Mouse (Mus musculus) kidney, embryonic 15.5 days (tissue): ENCODE data around the gene Polr2h. TPM values are rescaled to one million over a fixed set of nuclear protein-coding genes. Genes with fewer than 3 reads are reported as not detected.
A peak's percentile ranks its signal among the peaks of the same experiment; 100 is the strongest.

Experiments used
- ATAC-seq: fragments of 200-750 bp; cut with Nextera tagmentation; replicated peaks from 2 replicates; pipeline ENCODE4 v1.8.0; 2017; ENCODE audit warnings: moderate TSS enrichment; ENCODE audit not compliant: low FRiP score
- H3K27ac ChIP-seq: fragments of 300-500 bp; sonication (generic); 2 replicates; pipeline ENCODE4 v1.5.1; 2015; ENCODE audit warnings: mild to moderate bottlenecking, inconsistent platforms
- H3K27me3 ChIP-seq: fragments of 300-500 bp; sonication (generic); 2 replicates; pipeline ENCODE4 v1.6.1; 2015; ENCODE audit warnings: inconsistent platforms
- H3K36me3 ChIP-seq: fragments of 300-500 bp; sonication (generic); 2 replicates; pipeline ENCODE4 v1.6.1; 2015; ENCODE audit warnings: inconsistent platforms
- H3K4me1 ChIP-seq: fragments of 300-500 bp; sonication (generic); 2 replicates; pipeline ENCODE4 v1.6.1; 2015; ENCODE audit warnings: inconsistent platforms
- H3K4me2 ChIP-seq: fragments of 300-500 bp; sonication (generic); 2 replicates; pipeline ENCODE4 v1.6.1; 2015; ENCODE audit warnings: moderate library complexity, mild to moderate bottlenecking, inconsistent platforms
- H3K4me3 ChIP-seq: fragments of 300-500 bp; sonication (generic); replicated peaks from 2 replicates; pipeline ENCODE4 v1.5.1; 2015; ENCODE audit warnings: mild to moderate bottlenecking, inconsistent platforms
- H3K9ac ChIP-seq: fragments of 300-500 bp; sonication (generic); 2 replicates; pipeline ENCODE4 v1.6.1; 2015; ENCODE audit warnings: mild to moderate bottlenecking, inconsistent platforms
- H3K9me3 ChIP-seq: fragments of 300-500 bp; sonication (generic); replicated peaks from 2 replicates; pipeline ENCODE4 v1.6.1; 2016; ENCODE audit warnings: inconsistent platforms
- WGBS: fragments of 180-500 bp; shearing (Covaris S2); methylation state at CpG from one replicate; pipeline ENCODE4 v1.1.7; 2015; ENCODE audit warnings: mixed read lengths; 5-methylcytosine and 5-hydroxymethylcytosine counted together
- polyA plus RNA-seq: library from polyadenylated mRNA; unstranded; fragments of >200 nt; fragmentation: Nextera tagmentation; extraction: Ambion mirVana; gene quantifications from 2 replicates; pipeline ENCODE4 v1.2.1, GENCODE M21; 2015

Polr2h gene
- polyA plus RNA-seq, 1 experiment from 2014 or later = 116 TPM

DNA sequence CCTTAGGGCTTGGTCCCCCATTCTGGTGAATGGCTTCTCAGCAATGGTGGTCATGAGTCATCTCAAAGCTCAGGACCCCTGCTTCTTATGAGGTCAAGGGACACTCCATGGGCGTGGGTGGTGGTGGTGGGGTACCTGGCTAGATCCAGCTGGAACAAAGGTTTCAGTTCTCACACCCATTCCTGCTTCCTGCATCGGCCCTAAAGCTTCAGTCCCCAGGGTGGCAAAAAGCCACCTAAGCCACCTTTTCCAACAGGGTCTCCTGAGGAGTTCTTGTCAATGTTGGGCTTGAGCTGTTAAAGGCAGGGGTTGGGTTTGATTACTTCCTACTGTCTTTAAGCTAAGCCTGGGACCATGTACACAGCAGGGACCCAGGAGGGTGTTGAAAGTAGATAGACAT lies 2.3 kb upstream of the Polr2h start:
- Histone ChIP-seq H3K27ac (no peak overlapping the region), H3K9me3 (no peaks in the 10 kb centered on the region), H3K4me3 (peak overlapping the region; percentile 76), H3K4me1 (peaks cover 42% of the 10 kb centered on the region), H3K4me2 (peak overlapping the region; percentile 85), H3K36me3 (peaks cover 41% of the 10 kb centered on the region), H3K27me3 (no peaks in the 10 kb centered on the region), H3K9ac (peak overlapping the region; percentile 77)
- ATAC-seq = no peak
- WGBS = 61% methylated on average over 2 of the region's 2 CpGs

DNA sequence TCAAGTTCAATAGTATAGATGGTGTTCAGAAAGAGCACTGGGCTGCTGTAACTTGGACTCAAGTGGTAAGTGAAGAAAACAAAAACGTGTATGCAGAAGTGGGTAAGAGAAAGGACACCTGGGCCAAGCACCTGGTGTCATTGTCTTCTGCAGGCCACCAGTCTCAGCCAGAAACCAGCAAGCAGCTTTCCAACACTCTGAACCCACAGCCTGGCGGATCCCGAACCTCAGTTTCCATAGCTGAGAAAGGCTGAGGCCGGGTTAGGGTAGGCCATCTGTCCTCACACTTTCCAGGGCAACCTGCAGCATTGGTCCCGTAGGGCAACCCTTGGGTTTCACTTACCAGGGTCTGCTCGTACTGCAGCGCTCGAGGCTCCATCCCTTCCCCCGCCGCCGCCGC lies 1.9 kb upstream of the Polr2h start:
- Histone ChIP-seq H3K9me3 (no peaks in the 10 kb centered on the region), H3K4me1 (peaks cover 42% of the 10 kb centered on the region), H3K27ac (peak overlapping the region; percentile 99), H3K36me3 (peaks cover 41% of the 10 kb centered on the region), H3K4me3 (peak overlapping the region; percentile 76), H3K4me2 (peak overlapping the region; percentile 85), H3K27me3 (no peaks in the 10 kb centered on the region), H3K9ac (peak overlapping the region; percentile 77)
- ATAC-seq = no peak
- 1% methylated on average over 12 of the region's 12 CpGs for WGBS

DNA sequence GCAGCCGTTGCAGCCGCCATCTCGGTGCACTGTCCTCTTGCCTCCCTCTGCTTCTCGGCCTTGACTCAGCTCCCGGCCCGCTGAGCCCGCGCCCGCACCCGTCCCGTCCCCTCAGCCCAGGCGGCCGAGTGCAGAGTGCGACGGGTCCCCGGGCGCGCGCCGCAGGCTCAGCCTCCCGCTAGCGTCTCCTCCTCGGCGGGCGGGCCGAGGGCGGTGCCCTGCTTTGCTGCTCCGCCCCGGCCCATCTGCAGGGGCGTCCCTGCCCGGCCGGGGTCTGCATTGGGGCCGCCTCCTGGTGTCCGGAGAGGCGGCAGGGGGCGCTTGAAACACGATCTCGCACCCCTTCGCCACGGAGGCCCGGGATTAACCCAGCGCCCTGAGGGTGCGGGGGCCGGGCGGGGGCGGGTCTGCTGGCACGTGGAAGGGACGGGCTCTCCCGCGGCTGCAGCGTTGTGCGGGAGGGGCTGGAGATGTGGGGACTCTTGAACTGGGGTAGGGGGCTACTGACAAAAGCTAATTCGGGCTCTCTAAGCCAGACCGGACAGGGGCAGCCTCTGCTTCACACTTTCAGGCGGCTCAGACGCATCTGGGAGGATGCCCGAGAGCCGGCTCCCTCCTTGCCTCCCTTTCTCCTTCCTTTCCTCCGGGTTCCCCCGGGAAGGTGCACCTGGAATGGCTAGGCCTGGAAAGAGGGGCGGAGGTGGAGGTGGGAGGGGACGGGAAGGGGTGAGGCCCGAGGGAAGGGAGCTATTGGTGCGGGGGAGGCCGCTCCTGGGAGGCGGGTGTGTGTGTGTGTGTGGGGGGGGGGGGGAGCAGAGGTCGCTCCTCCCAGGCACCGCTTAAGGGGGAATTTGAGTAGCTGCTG lies 1.3 kb upstream of the Polr2h start:
- H3K9ac ChIP-seq = peak overlapping the region; percentile 77
- no peaks in the 10 kb centered on the region for H3K27me3 ChIP-seq
- H3K4me3 ChIP-seq = peak overlapping the region; percentile 76
- WGBS = under 1% methylated on average over 68 of the region's 68 CpGs
- H3K4me1 ChIP-seq = peaks cover 42% of the 10 kb centered on the region
- peak; percentile 90 for ATAC-seq
- peaks cover 42% of the 10 kb centered on the region for H3K36me3 ChIP-seq
- H3K27ac ChIP-seq = peak overlapping the region; percentile 99
- H3K9me3 ChIP-seq = no peaks in the 10 kb centered on the region
- H3K4me2 ChIP-seq = peak overlapping the region; percentile 85

DNA sequence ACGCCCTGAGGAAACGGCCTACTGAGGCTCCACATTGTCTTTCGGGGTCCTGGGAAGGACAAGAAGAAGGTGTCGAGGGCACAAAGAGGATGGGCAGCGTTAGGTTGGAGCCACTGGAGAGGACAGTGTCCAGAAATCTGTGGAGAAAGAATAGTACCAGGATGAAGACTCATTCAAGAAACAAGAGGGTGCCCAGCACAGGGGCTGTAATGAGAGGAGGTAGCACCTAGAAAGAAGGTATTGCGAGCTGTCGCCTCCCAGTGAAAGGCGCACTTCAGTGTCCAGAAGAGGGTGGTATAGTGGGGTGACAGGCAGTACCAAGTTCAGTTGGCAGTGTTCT lies 654 bp upstream of the Polr2h start:
- Histone ChIP-seq H3K9ac (peak overlapping the region; percentile 77), H3K27me3 (no peaks in the 10 kb centered on the region), H3K9me3 (no peaks in the 10 kb centered on the region), H3K4me3 (peak overlapping the region; percentile 76), H3K4me2 (peak overlapping the region; percentile 85), H3K27ac (peak overlapping the region; percentile 99), H3K4me1 (peaks cover 42% of the 10 kb centered on the region), H3K36me3 (peaks cover 42% of the 10 kb centered on the region)
- ATAC-seq = no peak
- under 1% methylated on average over 8 of the region's 8 CpGs for WGBS

DNA sequence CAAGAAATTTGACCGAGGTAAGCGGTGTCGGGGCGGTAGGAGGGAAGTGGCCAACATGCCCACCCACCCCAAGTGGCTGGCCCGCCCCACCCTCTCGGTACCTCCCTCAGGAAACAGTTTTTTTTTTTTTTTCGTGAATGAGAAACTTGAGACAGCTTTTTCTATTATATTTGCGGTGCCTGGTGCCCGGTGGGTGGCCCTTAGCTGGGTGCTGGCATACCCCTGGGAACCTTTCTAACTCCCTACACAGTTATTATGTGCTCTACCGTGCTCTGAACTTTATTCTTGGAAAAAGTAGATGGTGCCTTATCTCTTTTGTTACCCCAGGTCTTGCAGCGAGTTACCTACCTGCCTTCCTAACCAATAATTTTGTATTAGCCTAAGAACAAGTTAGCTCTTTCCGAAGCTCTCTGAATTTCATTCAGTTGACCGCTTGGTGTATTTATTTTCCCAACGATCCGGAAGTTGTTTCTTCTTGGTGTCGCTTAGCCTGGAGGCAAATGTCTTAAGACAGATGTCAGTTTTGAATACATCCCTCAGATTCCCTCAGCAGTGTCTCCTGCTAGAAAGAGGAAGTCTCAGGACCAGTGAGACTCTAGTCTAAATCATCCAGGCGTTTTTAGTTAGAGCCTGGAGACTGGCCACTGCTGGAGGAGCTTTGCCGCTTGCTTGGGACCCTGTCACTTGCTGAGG lies 659 bp downstream of the Polr2h start:
- H3K27ac ChIP-seq = peak overlapping the region; percentile 99
- peaks cover 44% of the 10 kb centered on the region for H3K4me1 ChIP-seq
- H3K27me3 ChIP-seq = no peaks in the 10 kb centered on the region
- peak overlapping the region; percentile 77 for H3K9ac ChIP-seq
- peak; percentile 15 for ATAC-seq
- WGBS = under 1% methylated on average over 18 of the region's 18 CpGs
- H3K4me3 ChIP-seq = peak overlapping the region; percentile 76
- peak overlapping the region; percentile 85 for H3K4me2 ChIP-seq
- H3K36me3 ChIP-seq = peaks cover 39% of the 10 kb centered on the region
- no peaks in the 10 kb centered on the region for H3K9me3 ChIP-seq

DNA sequence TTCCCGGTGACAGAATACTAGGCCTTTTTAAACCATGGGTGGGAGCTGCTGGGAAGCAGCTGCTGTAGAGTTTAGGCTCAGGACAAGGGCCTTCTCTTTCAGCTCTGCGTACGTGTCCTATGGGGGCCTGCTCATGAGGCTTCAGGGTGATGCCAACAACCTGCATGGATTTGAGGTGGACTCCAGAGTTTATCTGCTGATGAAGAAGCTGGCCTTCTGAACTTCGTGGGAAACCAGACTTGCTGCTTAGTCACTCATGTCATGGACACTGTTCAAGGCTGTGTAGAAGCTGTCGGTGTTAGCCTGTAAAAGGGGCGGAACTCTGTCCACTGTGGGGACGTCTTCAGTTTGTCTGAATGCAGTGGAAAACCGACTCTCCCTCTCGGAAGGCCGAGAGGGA lies 4.3 kb downstream of the Polr2h start:
- peaks cover 13% of the 10 kb centered on the region for H3K4me1 ChIP-seq
- peaks cover 35% of the 10 kb centered on the region for H3K36me3 ChIP-seq
- no peaks in the 10 kb centered on the region for H3K9me3 ChIP-seq
- H3K4me3 ChIP-seq = no peak overlapping the region
- WGBS = 86% methylated on average over 10 of the region's 10 CpGs
- no peak overlapping the region for H3K27ac ChIP-seq
- ATAC-seq = no peak
- H3K4me2 ChIP-seq = no peak overlapping the region
- no peak overlapping the region for H3K9ac ChIP-seq
- no peaks in the 10 kb centered on the region for H3K27me3 ChIP-seq

DNA sequence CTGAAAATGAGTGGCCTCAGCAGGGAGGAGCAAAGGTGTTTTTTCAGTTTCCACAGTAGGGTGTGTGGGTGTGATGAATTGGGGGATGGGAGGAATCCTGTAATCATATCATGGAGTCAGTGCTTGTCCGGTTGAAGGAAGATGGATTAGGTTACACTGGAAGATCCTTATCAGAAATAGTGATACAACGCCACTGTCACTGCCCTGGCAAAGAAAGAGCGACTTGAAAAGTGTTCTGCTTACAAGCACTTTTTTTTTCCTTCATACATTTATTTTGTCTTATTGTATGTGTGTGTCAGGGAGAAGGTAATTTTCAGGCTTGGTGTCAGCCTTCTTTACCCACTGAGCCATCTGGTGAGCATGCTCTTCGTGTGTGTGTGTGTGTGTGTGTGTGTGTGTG lies 5.3 kb downstream of the Polr2h start:
- Histone ChIP-seq H3K4me3 (no peak overlapping the region), H3K4me2 (no peak overlapping the region), H3K27ac (no peak overlapping the region), H3K9me3 (no peaks in the 10 kb centered on the region), H3K27me3 (no peaks in the 10 kb centered on the region), H3K9ac (no peak overlapping the region), H3K4me1 (peaks cover 8% of the 10 kb centered on the region), H3K36me3 (peaks cover 35% of the 10 kb centered on the region)
- 53% methylated on average over 4 of the region's 4 CpGs for WGBS
- no peak for ATAC-seq

DNA sequence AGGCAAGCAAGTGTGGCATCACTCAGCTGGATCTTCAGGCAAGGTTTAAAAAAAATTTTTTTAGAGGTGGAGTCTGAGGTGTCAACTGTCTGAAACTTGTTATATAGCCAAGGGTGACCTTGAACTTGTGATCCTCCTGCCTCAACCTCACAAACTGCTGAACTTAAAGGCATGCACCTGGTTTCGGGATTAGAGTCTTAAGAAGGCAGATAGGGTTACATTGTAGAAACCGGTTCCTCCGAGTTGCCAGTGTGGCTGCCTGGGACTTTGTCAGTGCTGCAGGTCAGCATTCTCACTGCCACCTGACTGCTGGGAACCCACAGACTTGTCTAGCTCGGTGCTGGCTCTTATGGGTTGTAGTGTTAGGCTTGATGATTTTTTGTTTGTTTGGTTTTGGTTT lies 5.8 kb downstream of the Polr2h start:
- ATAC-seq = no peak
- 39% methylated on average over 4 of the region's 4 CpGs for WGBS

DNA sequence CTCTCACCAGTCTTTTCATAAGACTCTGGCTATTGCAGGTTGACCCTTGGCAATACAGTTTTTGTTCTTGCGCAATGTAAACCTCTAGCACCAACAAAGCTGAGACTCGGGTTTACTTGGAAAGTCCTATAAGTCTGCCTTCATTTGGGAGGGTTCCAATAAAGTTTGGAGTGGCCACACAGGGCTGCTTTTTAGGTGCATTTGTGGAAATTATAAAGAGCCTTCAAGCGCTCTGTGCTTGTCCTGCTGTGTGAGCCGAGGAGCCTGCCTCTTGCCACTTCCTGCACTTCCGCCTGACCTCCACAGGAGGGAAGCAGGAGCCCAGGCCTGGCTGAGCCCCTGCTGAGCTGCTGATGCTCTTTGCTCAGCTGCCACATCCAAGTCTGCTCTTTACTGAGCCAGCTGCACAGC lies 6.9 kb downstream of the Polr2h start:
- Histone ChIP-seq H3K4me1 (0 out of 2 replicates have a peak, but pooled peaks cover 2% of the 10 kb centered on the region), H3K4me3 (no peak overlapping the region), H3K9ac (no peak overlapping the region), H3K27ac (no peak overlapping the region), H3K36me3 (peaks cover 35% of the 10 kb centered on the region), H3K9me3 (no peaks in the 10 kb centered on the region), H3K27me3 (no peaks in the 10 kb centered on the region), H3K4me2 (no peak overlapping the region)
- peak; percentile 80 for ATAC-seq
- WGBS = 37% methylated on average over 5 of the region's 5 CpGs

More for the DNA sequence above, 5.8 kb downstream of the Polr2h start:
- Histone ChIP-seq H3K9ac (no peak overlapping the region), H3K27me3 (no peaks in the 10 kb centered on the region), H3K4me2 (no peak overlapping the region), H3K36me3 (peaks cover 35% of the 10 kb centered on the region), H3K9me3 (no peaks in the 10 kb centered on the region), H3K27ac (no peak overlapping the region), H3K4me3 (no peak overlapping the region), H3K4me1 (peaks cover 8% of the 10 kb centered on the region)

DNA sequence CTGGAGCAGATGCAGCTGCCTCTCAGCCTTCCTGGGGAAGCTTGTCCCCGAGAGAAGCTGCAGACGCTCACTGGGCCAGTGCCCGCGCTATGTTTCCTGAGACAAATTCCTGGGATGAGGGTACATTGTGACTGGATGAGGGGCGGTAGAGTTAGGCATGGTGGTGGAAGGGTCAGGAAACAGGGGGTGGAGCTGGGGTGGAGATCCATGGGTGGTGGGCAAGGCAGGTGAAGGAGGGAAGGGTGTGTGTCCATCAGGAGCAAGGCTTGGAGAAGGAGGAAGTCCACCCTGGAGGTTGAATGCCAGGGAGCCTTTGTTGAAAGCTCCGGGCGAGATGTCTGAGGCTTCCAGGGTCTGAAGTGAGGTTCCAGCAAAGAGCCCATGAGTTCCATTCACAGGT lies 7.9 kb downstream of the Polr2h start:
- 0 out of 2 replicates have a peak, but pooled peaks cover 8% of the 10 kb centered on the region for H3K4me1 ChIP-seq
- no peaks in the 10 kb centered on the region for H3K27me3 ChIP-seq
- WGBS = 83% methylated on average over 7 of the region's 7 CpGs
- ATAC-seq = no peak
- no peak overlapping the region for H3K9ac ChIP-seq
- H3K36me3 ChIP-seq = peaks cover 25% of the 10 kb centered on the region
- no peaks in the 10 kb centered on the region for H3K9me3 ChIP-seq
- H3K4me2 ChIP-seq = no peak overlapping the region
- H3K27ac ChIP-seq = no peak overlapping the region
- H3K4me3 ChIP-seq = no peak overlapping the region

DNA sequence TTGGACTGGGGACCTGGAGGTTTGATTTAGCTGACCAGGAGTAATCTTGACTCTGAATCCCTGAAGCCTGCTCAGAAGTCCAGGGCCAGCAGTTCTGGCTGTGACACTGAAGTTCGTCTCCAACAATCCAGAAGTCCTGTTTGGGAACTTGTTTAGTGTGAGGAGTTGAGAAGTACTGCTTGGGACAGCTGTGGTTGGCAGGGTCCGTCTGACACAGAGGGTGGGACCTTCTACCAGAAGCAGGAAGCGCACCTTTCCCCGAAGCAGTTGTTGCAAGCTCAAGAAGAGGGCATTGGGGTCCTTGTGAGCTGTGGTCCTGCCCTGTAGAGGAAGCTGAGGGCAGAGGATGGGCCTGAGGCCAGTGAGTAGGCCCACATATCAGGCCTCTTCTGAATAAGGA lies 8.3 kb downstream of the Polr2h start:
- ATAC-seq = no peak
- no peak overlapping the region for H3K4me2 ChIP-seq
- no peak overlapping the region for H3K27ac ChIP-seq
- H3K36me3 ChIP-seq = peaks cover 21% of the 10 kb centered on the region
- H3K4me3 ChIP-seq = no peak overlapping the region
- no peaks in the 10 kb centered on the region for H3K27me3 ChIP-seq
- no peak overlapping the region for H3K9ac ChIP-seq
- 0 out of 2 replicates have a peak, but pooled peaks cover 10% of the 10 kb centered on the region for H3K4me1 ChIP-seq
- 84% methylated on average over 4 of the region's 4 CpGs for WGBS
- no peaks in the 10 kb centered on the region for H3K9me3 ChIP-seq

DNA sequence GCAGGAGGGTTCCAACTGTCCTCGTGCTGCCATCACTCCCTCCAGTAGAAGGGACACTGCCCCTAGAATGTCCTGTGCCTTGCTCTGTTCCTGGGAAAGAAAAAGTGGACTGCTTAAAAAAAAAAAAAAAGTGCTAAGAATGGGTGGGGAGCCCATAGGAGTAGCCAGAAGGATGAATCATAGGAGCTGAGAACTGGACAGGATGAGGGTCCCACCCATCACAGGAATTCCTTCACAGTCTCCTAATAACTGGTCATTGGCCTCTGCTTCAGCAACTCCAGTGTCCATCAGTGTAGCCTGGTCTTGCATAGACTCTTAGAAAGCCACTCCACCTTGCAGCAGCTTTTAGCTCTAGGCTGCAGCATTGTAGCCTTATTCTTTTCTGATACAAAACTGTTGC lies 8.9 kb downstream of the Polr2h start:
- Histone ChIP-seq H3K9ac (no peak overlapping the region), H3K4me2 (no peak overlapping the region), H3K9me3 (no peaks in the 10 kb centered on the region), H3K4me3 (no peak overlapping the region), H3K36me3 (peaks cover 14% of the 10 kb centered on the region), H3K27ac (no peak overlapping the region), H3K27me3 (no peaks in the 10 kb centered on the region), H3K4me1 (0 out of 2 replicates have a peak, but pooled peaks cover 10% of the 10 kb centered on the region)
- ATAC-seq = no peak
- 67% methylated on average over 1 of the region's 1 CpGs for WGBS
